Mouse (Mus musculus): ENCODE results near the gene Gm38392.

DNA sequence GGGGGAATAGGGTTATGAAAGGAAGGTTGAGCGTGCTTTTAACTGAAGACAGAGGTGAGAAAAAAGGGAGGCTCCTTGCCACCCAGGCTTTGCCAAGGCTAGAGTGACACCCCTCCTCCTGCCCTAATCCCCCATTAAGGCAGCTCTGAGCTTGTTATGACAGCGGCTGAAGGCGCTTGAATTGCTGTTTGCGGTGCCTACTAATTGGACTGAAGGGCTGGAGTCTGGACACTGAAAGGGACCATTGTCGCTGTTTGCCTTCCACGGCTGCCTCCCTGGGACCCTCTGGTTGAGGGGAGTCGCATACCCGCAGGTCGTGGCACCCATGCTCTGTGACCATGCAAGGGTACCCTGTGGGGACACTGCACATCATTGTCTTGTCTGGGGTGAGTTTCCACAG lies 67.1 kb downstream of the Gm38392 start:
- no peak for TF ChIP-seq POLR2A (IDR thresholded peaks at IDR 0.05; ENCODE audit: low read depth, low read length)
- TF ChIP-seq CTCF (conservative IDR thresholded peaks at IDR 0.05; ENCODE audit: insufficient read depth, insufficient read length, low read depth, low read length), result no peak

All from kidney, adult 2 months (tissue).